Mouse (Mus musculus): ENCODE results near the gene Prkag2.

The Prkag2 gene

DNA sequence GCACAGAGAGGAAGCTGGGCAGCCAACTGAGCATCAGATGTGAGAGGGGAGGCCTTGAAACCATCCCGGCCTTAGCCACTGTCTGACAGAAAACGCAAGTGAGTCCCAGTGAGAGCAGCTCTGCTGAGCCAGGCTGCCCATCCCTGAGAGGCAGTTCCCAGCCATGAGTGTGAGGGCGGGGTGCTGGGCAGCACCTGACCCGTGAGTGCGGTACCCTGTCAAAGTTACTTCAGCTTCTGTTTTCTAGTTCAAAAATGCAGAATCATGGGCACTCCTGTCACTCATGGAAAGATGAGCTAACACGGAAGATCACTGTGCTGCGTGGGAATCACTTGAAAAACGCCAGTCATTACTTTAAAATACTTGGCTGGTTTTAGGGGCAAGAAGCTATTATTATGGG, 49.6 kb downstream of the Prkag2 start:
- no peak for DNase-seq (ENCODE audit: low spot score)

DNA sequence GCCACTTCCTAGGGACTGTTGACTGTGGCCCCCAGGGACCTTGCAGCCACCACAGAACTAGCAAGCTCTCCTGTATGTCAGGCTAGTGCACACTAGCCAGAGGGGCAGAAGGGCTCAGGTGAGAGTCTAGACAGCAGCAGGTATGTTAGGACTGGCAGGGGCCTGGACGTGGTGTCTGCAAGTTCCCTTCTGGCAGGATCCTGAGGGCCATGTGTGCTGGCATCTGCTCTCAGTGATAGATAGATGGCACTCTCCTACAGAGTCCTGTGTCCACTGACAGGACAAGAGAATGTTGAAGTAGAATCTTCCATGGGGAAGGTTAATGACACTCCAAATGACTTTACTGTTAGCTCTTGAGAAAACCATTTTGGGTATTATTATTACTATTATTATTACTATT, 52.8 kb downstream of the Prkag2 start:
- no peak for DNase-seq (ENCODE audit: low spot score)

DNA sequence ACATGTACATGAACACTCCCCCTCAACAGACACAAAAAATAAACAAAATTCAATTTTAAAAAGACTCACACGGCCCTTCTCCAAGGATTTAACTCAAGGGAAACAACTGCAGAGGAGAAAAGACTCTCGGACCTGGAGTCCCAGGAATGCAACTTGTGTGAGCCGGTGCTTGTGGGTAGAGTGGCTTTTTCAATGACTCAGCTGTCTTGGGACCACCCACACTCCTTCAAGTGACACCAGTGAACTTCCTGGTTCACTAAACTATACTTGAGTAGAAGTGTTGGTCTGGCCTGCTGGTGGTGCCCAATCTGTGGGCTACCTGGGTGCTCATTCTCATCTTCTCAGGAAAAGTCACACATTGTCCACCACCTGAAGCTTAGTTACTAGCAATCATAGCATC, 53.7 kb downstream of the Prkag2 start:
- no peak for DNase-seq (ENCODE audit: low spot score)

DNA sequence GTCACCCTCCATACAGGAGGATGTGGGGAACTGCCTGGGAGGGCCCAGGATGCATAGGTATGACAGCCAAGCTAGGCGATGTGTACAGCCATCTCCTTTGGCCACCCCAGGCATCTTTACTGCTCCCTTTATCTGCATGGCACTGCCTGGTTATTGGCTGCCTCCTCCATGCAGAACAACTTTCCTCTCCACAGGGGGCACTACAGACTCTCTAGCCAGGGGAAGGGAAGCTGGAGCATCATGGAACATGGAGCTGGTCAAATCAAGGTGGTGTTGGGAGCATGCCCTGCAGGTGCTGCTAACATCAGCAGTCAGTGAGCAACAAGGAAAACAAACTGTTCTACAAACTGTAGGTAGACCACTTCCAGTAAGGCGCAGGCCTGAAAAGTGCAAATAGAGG, 56.4 kb downstream of the Prkag2 start:
- no peak for DNase-seq (ENCODE audit: low spot score)

DNA sequence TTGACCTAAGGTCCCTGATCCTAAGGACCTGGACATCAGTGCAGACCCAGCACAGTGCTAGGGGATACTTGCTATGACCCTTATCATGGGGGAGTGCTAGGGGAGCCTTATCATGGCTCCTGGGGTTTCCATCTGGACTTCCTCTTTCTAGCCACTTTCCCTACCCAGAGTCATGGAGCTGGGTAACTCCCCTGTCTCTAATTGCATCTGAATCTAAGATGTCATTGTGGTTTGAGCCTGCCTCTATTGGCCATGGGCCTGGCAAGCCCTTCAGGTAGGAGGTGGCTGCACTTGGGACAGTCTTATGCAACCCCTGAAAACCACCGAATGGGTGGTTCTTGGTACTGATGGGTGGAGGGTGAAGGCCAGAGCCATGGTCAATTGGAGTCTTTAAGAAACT, 58.5 kb downstream of the Prkag2 start:
- DNase-seq (ENCODE audit: low spot score): no peak

DNA sequence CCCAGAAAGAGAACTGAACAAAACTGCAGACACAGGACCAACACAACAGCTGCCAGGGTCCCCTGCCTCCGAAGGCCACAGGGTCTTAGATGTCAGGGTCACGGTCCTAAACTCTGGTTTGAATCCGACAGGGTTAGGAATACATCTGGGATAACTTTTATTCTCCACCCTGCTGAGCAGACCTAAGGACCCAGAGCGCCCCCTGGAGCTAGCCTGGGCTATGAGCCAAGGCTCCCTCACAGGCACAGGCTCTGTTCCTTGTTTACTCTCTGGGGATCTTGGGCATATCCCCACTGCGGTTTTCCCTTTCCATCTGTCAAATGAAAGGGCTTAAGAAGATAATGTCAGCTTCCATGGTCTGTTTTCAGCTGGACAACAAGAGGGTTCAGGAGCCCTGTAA, 59.1 kb downstream of the Prkag2 start:
- DNase-seq (ENCODE audit: low spot score): no peak

DNA sequence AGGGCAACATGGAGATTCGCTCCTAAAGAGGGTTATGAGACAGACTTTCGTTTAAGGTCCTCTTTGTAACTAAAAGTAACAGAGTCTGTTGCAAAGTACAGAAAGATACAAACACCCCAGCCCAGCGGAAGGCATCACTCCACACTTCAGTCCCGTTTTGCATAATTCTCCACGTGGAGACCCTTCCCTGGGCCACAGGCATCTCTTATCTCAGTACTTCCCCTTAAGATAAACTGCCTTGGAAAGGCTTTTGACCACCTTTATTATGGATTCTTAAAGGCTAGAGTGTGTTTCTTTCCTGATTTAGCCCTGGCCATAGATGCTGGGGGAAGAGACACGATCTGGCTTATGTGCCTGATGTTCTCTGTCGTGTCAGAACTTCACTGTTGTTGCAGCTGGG, 59.5 kb downstream of the Prkag2 start:
- DNase-seq (ENCODE audit: low spot score): no peak

DNA sequence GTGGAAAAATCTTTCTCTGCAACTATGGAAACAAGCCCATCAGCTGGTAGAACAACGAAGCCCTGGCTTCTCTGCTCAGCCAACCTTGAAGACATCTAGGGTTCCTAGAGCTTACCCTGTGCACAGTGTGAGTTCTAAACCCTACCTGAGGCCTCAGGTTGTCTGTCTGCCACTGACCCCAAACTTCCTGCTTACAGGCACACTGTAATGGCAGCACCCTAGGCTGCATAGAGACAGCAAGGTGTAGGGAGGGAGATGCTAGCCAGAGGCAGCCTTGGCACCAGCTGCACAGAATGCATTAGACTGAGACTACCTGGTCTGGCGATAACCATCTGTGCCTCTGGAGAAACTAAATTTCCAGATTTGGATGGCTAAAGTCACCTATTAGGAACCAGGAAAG, 61.6 kb downstream of the Prkag2 start:
- no peak for DNase-seq (ENCODE audit: low spot score)

DNA sequence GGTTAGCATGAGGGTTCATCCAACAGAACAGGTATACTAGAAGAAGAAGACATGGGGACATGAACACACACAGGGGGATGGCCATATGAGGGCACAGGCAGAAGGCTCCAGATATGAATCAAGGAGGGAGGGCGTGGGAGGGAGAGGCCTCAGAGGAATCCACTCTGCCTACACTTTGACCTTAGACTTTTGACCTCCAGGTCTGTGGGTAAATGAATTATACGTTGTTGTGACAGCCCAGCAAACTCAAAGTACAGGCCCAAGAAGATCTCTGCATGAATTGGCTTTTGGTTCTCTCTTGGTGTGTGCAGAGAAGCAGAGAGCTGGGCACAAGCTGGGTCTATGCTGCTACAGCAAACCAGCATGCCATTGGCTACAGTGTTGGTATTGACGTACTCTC, 65.1 kb downstream of the Prkag2 start:
- DNase-seq (ENCODE audit: low spot score): no peak

DNA sequence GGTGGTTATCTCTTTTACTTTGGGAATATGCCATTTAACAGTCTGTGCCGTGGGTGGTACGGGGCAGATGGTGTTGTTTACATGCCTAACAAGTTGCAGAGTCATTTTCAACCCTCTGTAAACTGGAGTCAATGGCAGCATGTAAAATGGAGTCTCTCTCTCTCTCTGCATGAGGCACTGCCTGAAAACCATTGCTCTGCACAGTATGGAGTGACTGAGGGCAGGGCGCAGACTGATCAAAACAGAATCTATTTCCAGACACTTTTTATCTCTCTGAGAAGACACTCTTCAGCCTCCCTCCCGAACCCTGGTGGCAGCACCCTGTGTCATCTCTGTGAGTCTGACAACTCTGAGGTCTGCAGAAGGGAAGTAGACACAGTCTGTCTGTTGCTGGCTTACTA, 69.0 kb downstream of the Prkag2 start:
- no peak for DNase-seq (ENCODE audit: low spot score)

DNA sequence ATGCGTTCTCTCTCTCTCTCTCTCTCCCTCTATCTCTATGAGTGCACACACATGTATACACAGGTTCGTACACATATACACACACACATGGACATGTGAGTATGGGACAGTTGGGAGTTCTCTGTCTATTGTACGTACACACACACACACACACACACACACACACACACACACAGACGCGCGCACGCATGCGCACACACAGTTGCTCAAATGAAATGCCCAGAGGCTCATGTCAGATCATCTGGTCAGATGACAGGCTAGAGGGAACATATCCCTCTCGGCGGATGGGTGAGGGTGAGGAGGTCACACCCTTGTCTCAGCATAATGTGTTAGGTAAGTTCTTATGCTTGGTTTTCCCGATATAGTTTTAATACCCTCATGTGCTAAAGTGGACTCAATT, 69.4 kb downstream of the Prkag2 start:
- DNase-seq (ENCODE audit: low spot score): no peak

DNA sequence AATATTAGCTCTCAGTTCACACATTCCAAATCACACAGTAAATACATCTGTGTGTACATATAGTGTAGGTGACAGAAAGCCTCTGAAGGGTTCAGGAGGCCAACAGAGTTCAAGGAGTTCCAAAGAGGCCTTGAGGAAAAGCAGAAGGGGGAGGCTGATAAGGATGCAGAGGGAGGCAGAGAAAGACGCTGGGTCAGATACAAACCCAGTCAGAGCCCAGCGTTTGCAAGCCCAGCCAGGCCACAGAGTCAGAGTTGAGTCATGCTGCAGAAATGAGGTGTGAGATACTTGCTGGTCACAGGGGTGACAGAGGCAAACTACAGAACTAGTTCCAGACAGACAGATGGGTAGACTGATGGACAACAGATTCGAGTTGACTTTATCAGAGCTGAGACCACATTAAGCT, 70.2 kb downstream of the Prkag2 start:
- no peak for DNase-seq (ENCODE audit: low spot score)

DNA sequence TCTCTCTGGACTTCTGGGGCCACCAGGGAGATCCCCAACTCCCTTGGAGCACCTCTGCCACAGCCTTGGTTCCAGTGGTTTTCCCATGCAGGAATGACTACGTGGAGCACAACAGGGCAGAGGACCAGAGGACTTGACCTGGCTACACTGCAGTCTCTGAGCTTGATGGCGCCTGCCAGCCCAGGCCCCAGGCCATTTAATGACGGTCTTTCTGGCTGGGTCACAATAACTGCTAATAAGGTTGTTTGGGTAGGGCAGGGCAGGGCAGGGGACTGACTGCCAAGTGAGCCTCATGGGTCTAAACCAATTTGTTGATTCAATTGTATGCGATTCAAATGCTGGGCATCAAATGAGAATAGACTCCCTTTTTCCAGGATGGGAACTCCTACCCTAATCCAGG, 72.8 kb downstream of the Prkag2 start:
- no peak for DNase-seq (ENCODE audit: low spot score)

DNA sequence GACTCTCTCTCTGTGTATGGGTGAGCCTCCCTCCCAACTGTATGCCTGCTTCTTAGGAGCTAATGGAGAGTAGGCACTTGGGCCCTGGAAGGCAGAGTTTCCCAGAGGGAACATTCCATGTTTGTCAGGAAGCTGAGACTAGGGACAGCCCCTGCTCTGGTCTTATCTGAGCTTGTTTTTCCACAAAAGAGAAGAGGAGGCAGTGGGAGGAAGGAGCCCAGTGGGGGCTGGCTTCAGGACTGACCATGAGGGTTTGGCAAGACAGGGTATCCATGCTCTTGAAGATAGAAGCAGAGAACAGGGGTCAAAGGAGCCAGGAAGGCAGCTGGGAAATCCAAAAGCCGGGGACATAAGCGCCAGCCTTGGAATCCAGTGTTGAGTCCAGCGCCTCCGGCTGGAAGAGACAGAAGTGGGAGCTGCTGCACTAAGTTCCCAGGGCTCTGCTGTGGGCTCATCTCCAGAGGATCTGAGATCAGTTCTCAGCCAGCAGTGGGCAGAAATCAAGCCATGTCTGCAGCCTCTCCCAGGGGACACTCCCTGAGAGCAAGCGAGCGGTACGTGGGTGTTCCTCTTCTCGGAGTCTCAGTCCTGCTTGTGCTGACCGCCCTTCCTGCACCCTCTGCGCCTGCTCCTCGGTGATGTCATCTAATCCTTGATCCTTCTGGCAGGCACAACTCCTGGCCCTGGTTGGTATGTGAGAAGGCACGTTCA, 75.0 kb downstream of the Prkag2 start:
- DNase-seq (ENCODE audit: low spot score): no peak

DNA sequence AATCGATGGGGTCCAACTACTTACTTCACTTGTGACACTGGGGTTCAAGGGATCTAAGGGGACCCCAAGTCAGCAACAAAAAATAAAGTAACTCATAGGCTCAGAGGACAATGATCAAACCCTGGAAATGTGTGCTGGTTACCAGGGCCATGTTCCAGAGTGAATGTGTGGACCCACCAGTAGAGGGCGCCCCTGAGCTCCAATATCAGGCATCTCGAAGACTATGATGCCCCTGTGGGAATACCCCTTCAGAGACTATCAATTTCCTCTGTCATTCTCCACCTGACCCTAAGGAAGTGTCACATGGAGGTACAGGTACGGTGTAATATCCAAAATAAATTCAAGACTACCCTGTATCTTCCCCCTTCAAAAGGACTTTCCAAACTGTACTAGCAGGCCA, 77.5 kb downstream of the Prkag2 start:
- peak; percentile 63 for DNase-seq (ENCODE audit: low spot score)

DNA sequence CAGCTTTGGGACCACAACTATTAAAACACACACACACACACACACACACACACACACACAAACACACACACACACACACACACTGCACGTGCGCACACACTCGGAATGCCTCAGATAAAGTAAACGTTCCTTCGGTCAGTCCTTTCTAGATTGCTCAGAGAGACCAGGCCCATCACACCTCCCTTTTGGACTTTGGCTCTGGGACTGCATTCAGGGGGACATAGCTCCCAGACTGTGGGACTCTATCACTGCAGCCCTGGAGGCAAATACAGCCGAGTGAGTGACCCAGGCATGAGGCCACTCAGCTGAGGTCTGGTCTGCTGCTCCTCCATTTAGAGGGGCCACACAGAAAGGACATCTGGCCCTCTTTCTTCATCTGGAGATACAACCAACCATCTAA, 81.2 kb downstream of the Prkag2 start:
- no peak for DNase-seq (ENCODE audit: low spot score)

DNA sequence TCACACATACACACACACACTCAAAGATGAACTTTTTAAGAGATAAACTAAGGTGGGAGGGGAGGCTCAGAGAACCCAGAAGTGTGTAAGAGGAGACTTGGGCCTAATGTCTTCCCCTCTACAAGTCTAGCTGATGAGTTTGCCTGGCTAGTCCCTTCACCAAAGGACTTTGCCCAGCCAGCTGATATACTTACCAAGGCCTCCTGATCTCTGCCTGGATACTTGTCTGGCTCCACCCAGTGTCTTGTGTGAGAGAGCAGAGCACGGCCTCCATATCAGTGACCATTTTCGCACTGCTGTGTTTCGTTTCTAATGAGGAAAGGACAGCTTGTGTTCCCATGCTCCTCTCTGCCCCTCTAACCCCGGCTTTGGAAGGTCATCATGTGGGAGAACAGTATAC, 88.3 kb downstream of the Prkag2 start:
- DNase-seq (ENCODE audit: low spot score): no peak

DNA sequence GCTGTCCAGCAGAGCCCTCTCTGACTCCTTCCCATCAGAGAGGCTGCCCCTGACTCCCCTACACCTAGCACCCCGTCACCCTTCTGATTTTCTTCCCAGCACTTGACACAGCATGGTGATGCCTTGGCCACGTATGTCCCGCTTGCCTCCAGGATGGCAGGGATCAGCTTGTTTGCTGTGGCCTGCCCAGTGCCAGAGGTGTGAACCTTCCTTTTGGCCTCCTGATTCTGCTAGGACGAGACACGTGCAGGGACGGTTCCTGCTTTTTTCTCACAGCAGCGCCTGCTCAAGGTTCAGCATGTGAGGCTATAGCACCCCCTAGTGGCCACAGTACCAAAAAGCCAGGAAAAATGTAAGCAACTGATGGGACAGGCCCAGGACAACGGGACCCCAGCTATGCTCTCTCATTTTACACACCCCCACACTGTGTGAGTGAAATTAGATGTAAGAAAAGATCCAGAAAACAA, 89.4 kb downstream of the Prkag2 start:
- DNase-seq (ENCODE audit: low spot score): peak; percentile 90

DNA sequence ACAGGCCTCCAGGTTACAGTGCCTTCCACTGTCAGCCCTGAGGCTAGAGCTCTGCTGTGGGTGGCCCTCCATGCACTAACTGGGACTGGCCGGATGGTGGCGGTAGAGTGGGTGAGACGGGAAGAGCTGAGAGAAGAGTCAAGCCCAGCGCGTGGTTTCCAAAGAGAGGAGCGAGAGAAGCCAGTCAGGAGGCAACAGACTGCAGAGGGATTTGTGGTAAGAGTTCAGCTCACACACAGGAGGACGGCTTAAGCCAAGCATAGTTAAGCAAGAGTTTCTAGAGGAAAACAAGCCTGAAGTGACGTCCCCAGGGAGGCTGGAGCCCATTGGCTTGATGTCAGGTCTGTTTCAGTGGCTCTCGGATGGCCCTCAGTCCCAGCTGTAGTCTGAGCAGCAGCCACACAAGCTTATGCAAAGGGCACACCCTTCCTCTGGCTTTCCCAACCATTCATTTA, 90.0 kb downstream of the Prkag2 start:
- DNase-seq (ENCODE audit: low spot score): peak; percentile 91

DNA sequence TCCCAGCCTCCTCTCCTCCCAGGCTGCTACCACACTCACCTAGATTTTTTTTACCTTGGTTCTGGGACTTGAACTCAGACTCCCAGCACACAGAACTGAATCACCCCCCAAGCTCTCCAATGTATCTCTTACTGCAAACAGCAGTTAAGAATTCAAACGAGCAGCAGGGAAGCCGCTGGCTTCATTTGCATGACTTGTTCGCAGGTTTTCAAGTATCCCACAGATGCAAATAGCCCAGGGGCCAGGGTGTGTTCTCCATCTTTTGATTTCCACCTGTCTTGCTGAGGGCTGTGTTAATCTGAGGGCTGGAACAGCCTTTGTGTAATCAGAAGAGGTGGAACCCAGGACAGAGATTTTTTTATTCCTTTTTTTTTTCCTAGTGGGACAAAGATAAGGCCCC, 90.7 kb downstream of the Prkag2 start:
- DNase-seq (ENCODE audit: low spot score): no peak

DNA sequence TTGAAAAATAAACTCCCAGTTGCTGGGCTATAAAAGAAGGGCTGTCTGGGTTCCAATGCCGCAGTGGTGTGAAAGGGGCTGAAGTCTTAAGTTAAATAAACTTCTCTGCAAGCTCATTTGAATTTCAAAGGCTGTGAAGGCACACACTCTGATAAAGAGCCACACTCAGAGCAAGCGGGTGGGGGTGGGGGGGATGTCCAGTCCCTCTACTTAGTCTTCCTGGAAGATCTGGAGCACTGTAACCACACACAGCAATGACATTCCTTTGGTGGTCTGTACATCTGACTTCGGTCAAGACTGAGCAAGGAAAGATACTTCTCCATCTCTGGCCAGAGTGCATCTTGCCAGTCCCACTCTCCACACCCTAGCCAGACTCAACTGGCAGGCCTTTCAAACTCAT, 91.5 kb downstream of the Prkag2 start:
- no peak for DNase-seq (ENCODE audit: low spot score)

DNA sequence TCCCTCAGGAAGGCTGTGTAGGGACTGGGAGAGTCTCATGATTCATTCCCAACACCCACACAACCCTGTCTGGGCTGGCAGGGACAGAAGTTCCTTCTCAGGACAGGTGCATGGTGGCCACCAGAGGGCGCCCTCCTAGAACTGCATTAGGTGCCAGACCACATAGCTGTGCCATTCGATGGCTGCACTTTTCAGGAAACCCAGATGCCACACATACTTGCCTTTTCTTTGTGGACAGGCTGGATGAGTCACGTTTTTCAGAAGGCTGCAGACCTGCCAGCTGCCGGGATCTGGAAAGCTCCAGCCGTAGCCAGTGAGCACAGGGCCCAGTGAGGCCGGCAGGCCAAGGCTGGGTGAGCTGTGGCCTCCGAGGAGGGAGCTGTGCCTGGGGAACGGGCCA, 93.6 kb downstream of the Prkag2 start:
- peak; percentile 91 for DNase-seq (ENCODE audit: low spot score)

DNA sequence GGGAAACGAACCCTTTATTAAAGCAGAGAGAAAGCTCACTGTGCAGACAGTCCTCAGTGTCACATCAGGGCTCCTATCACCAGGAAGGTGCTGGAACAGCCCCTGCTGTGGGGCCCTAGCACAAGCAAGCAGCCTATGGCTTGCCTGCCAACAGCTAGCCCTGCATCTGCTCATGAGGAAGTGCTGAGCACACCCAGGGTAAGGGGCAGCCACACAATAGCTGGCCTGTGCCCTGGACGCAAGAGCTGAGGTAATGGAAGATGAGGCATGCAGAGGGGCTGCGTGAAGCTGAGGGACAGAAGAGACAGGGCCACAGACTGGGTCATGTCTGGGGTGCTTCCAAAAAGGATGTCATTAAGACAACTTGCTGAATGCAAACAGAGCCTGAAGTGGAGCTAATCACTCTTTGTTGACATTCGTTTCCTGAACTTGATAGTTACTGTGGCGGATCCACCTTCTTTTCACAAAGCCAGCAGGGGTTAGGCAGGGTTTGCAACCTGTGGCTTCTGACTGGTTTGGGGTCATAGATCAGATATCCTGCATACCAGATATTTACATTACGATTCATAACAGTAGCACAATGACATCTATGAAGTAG, 94.8 kb downstream of the Prkag2 start:
- DNase-seq (ENCODE audit: low spot score): no peak

DNA sequence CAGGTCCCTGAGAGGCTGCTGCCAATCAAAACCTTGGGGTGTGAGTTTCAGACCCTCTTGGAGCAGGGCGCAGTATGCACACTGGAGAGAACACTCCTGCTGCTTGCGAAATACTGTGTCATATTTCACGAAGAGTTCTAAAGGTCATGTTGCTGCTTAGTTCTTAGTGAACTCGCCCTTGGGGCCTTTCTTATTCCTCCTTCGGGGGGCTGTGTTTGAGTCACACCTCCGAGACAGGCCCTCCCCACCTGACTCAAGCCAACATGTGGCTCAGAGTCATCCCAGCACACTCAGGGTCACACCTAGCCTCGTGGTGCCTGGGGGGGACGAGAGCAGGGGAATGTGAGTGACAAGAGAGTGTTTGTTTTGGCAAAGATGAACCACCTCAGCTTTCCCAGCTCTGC, 99.0 kb downstream of the Prkag2 start:
- no peak for DNase-seq (ENCODE audit: low spot score)
